Mouse (Mus musculus): ENCODE results near the gene S100a14. TPM values are rescaled to one million over a fixed set of nuclear protein-coding genes. Genes with fewer than 3 reads are reported as not detected.
A peak's percentile ranks its signal among the peaks of the same experiment; 100 is the strongest.

S100a14 gene
- total RNA-seq (2014; rRNA removed) (0.55 TPM in 1 of 2 replicates, not detected in the other), polyA plus RNA-seq (2015; fragmentation: Nextera tagmentation; extraction: Ambion mirVana) (not detected in 2 replicates)

DNA sequence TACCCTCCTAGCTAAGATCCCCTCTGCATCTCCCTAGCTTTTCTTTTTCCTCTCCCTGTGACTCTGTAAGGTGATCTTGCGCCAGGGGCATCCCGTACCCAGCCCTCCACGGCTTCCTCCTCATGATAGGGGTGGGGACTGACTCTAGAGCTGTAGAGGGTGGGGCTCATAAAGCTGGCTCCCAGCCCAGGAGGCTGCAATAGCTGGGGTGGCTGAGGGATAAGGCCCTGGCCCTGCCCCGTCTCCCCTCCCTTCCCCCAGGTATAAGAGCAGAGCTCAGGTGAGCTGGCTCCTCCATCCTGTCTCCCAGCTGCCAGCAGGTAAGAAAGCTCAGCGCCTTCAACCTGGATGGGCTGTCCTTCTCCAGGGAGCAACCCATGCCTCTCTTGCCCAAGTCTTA, at the start of gene S100a14:
Gene S100a14, plus strand, starts transcription at position 277 of the 400 bp plus-strand sequence.
- no peak for TF ChIP-seq CTCF (IDR thresholded peaks at IDR 0.05)
- WGBS = 81% methylated on average over 5 of the region's 5 CpGs
- no peak within 1 kb of the TSS for H3K27ac ChIP-seq (ENCODE audit: low read depth, low read length)
- H3K9me3 ChIP-seq (ENCODE audit: low read length) = no peaks in the 10 kb centered on the region
- no peak within 1 kb of the TSS for H3K9ac ChIP-seq (replicated peaks; ENCODE audit: low read length, poor library complexity, severe bottlenecking)
- ATAC-seq (ENCODE audit: low FRiP score) (peak; percentile 52; the same call in 1 of the 2 replicates), DNase-seq (ENCODE audit: low spot score) (no peak)
- H3K4me1 ChIP-seq (ENCODE audit: insufficient read depth, low read length) = no peaks in the 10 kb centered on the region
- no peak within 1 kb of the TSS for H3K4me2 ChIP-seq (ENCODE audit: low read depth, low read length, poor library complexity, severe bottlenecking)
- no peaks in the 10 kb centered on the region for H3K27me3 ChIP-seq (ENCODE audit: insufficient read depth, low read length)
- H3K36me3 ChIP-seq (ENCODE audit: insufficient read depth, low read length) = no peaks in the 10 kb centered on the region
- no peak within 1 kb of the TSS for H3K4me3 ChIP-seq (ENCODE audit: low read depth, low read length)

DNA sequence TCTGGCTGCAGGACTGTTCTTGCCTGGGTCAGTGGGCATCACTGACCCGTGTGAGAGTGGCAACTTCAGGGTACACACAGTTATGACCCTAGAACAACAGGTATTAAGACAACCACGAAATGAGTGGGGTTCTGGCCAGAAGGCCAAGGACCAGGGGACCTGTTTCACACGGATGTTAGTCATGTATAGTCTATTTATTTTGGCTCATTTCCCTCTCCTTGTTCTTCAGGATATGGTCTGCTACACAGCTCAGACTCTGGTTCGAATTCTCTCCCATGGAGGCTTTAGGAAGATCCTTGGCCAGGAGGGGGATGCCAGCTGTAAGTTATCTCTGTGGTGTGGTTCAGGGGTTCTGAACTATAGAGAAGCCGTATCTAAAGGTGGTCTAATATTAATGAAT, 39.7 kb upstream of the S100a14 start:
- DNase-seq (ENCODE audit: low spot score) (no peak), ATAC-seq (ENCODE audit: low FRiP score) (no peak)
- Histone ChIP-seq H3K27me3 (ENCODE audit: insufficient read depth, low read length) (no peaks in the 10 kb centered on the region), H3K4me1 (ENCODE audit: insufficient read depth, low read length) (no peaks in the 10 kb centered on the region), H3K9ac (replicated peaks; ENCODE audit: low read length, poor library complexity, severe bottlenecking) (no peak overlapping the region), H3K36me3 (ENCODE audit: insufficient read depth, low read length) (peaks cover 47% of the 10 kb centered on the region), H3K4me2 (ENCODE audit: low read depth, low read length, poor library complexity, severe bottlenecking) (no peak overlapping the region), H3K27ac (ENCODE audit: low read depth, low read length) (no peak overlapping the region), H3K9me3 (ENCODE audit: low read length) (no peaks in the 10 kb centered on the region), H3K4me3 (ENCODE audit: low read depth, low read length) (no peak overlapping the region)
- WGBS = 80% methylated on average over 5 of the region's 5 CpGs
- no peak for TF ChIP-seq CTCF (IDR thresholded peaks at IDR 0.05)

DNA sequence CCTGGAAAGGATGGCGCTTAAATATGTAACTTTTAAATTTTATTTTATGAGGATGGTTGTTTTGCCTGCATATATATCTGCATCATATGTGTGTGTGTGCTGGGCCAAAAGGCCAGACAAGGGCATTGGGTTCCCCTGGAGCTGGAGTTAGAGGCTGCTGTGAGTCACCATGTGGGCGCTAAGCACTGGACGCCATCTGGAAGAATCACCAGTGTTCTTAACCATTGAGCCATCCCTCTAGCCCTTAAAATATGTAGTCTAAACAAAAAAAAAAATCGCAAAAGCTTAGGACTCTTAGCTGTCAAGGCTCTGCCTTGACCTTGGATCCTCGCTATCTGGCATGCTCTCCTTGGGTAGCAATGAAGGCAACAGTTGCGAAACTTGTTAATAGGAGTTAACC, 38.1 kb upstream of the S100a14 start:
- H3K4me3 ChIP-seq (ENCODE audit: low read depth, low read length) = no peak overlapping the region
- DNase-seq (ENCODE audit: low spot score) = no peak
- no peak overlapping the region for H3K4me2 ChIP-seq (ENCODE audit: low read depth, low read length, poor library complexity, severe bottlenecking)
- ATAC-seq (ENCODE audit: low FRiP score) = no peak
- no peaks in the 10 kb centered on the region for H3K9me3 ChIP-seq (ENCODE audit: low read length)
- no peaks in the 10 kb centered on the region for H3K27me3 ChIP-seq (ENCODE audit: insufficient read depth, low read length)
- no peaks in the 10 kb centered on the region for H3K4me1 ChIP-seq (ENCODE audit: insufficient read depth, low read length)
- no peak overlapping the region for H3K27ac ChIP-seq (ENCODE audit: low read depth, low read length)
- WGBS = 89% methylated on average over 6 of the region's 6 CpGs
- TF ChIP-seq CTCF (IDR thresholded peaks at IDR 0.05) = no peak
- H3K36me3 ChIP-seq (ENCODE audit: insufficient read depth, low read length) = peaks cover 37% of the 10 kb centered on the region
- no peak overlapping the region for H3K9ac ChIP-seq (replicated peaks; ENCODE audit: low read length, poor library complexity, severe bottlenecking)

DNA sequence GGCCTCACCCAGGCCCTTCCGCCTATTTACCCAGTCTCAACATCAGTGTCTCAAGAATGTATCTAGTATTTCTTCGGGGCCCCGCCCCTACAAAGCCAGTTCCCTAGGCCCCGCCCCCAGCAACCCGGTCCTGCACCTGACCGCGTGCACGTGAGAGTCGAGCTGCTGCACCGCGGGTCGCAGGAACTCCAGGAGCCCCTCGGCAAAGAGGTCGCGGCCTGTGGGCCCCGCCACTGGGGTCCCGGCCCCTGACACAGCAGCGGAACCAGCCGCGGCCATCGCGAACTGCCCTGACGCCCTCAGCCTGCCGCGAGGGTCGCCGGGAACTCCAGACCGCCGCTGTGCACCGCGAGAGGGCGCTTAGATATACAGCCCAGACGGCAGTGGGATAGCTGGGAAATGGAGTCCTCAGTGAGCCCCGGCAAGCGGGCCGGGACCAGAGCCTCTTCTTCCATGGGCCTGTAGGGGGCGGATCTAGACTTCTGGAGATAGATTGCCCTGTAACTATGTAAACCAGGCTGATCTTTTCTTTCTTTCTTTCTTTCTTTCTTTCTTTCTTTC, 35.9 kb upstream of the S100a14 start, which contains the start of gene Snapin:
Gene Snapin, minus strand, starts transcription at position 338 of the 561 bp plus-strand sequence.
- no peaks in the 10 kb centered on the region for H3K4me1 ChIP-seq (ENCODE audit: insufficient read depth, low read length)
- no peaks in the 10 kb centered on the region for H3K9me3 ChIP-seq (ENCODE audit: low read length)
- H3K4me3 ChIP-seq (ENCODE audit: low read depth, low read length) = peak within 1 kb of the TSS; percentile 74
- peak; percentile 88 for TF ChIP-seq CTCF (IDR thresholded peaks at IDR 0.05)
- peak within 1 kb of the TSS; percentile 86 for H3K9ac ChIP-seq (replicated peaks; ENCODE audit: low read length, poor library complexity, severe bottlenecking)
- ATAC-seq (ENCODE audit: low FRiP score) (peak; percentile 95), DNase-seq (ENCODE audit: low spot score) (peak; percentile 97)
- H3K4me2 ChIP-seq (ENCODE audit: low read depth, low read length, poor library complexity, severe bottlenecking) = peak within 1 kb of the TSS; percentile 64
- peaks cover 32% of the 10 kb centered on the region for H3K36me3 ChIP-seq (ENCODE audit: insufficient read depth, low read length)
- under 1% methylated on average over 36 of the region's 37 CpGs for WGBS
- no peaks in the 10 kb centered on the region for H3K27me3 ChIP-seq (ENCODE audit: insufficient read depth, low read length)
- peak within 1 kb of the TSS; percentile 80 for H3K27ac ChIP-seq (ENCODE audit: low read depth, low read length)

DNA sequence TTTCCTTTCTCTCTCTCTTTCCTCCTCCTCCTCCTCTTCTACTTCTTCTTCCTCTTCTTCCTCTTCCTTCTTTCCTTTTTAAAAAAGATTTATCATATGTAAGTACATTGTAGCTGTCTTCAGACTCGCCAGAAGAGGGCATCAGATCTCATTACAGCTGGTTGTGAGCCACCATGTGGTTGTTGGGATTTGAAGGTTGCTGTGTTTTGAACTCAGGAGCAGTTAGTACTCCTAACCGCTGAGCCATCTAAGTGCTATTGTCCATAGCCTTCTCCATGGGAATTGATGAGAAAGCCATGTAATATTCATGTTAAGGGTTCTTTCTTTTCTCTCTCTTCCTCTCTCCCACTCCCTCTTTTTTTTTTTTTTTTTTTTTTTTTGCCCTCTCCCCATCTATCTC, 35.3 kb upstream of the S100a14 start:
- Histone ChIP-seq H3K9ac (replicated peaks; ENCODE audit: low read length, poor library complexity, severe bottlenecking) (no peak overlapping the region), H3K4me2 (ENCODE audit: low read depth, low read length, poor library complexity, severe bottlenecking) (no peak overlapping the region), H3K9me3 (ENCODE audit: low read length) (no peaks in the 10 kb centered on the region), H3K4me3 (ENCODE audit: low read depth, low read length) (no peak overlapping the region), H3K4me1 (ENCODE audit: insufficient read depth, low read length) (no peaks in the 10 kb centered on the region), H3K27ac (ENCODE audit: low read depth, low read length) (no peak overlapping the region), H3K36me3 (ENCODE audit: insufficient read depth, low read length) (peaks cover 29% of the 10 kb centered on the region), H3K27me3 (ENCODE audit: insufficient read depth, low read length) (no peaks in the 10 kb centered on the region)
- DNase-seq (ENCODE audit: low spot score) (peak; percentile 33), ATAC-seq (ENCODE audit: low FRiP score) (peak; percentile 41; the same call in 1 of the 2 replicates)
- peak; percentile 58 for TF ChIP-seq CTCF (IDR thresholded peaks at IDR 0.05)
- WGBS = 40% methylated on average over 2 of the region's 2 CpGs

DNA sequence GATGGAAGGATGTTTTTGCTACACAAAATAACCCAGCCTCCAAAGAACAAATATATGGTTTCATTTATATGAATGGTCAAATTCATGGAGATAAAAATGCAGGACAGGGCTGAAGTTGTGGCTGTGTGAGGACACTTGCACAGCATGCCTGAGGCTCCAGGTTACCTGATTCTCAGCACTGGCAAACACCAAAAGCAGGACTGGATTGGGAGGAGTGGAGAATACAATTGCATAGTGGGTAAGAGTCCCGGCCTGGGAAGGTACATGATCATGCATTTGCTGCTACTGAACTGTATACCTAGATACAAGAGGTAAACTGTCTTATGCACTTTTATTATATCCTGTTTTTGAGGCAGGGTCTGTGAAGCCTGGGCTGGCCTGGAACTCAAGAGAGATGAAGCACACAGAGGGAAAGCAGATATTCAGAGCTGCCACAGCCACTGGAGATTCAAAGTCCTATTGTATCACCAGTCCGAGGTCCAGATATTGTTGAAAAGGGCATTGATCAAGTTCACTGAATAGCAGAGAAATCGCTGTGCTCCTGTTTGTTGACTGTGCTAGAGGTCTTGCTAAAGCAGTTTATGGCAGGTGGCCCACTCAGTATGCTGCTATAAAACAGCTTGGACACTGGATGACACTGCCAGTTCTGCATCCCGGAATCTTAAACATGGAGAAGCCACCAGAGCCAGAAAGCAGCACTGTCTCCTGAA, 32.7 kb upstream of the S100a14 start:
- TF ChIP-seq CTCF (IDR thresholded peaks at IDR 0.05) = no peak
- ATAC-seq (ENCODE audit: low FRiP score) (no peak), DNase-seq (ENCODE audit: low spot score) (no peak)
- Histone ChIP-seq H3K4me1 (ENCODE audit: insufficient read depth, low read length) (no peaks in the 10 kb centered on the region), H3K9me3 (ENCODE audit: low read length) (no peaks in the 10 kb centered on the region), H3K27ac (ENCODE audit: low read depth, low read length) (no peak overlapping the region), H3K9ac (replicated peaks; ENCODE audit: low read length, poor library complexity, severe bottlenecking) (no peak overlapping the region), H3K27me3 (ENCODE audit: insufficient read depth, low read length) (no peaks in the 10 kb centered on the region), H3K4me3 (ENCODE audit: low read depth, low read length) (no peak overlapping the region), H3K4me2 (ENCODE audit: low read depth, low read length, poor library complexity, severe bottlenecking) (no peak overlapping the region), H3K36me3 (ENCODE audit: insufficient read depth, low read length) (peaks cover 29% of the 10 kb centered on the region)
- WGBS = 61% methylated on average over 4 of the region's 4 CpGs
